Mouse (Mus musculus) myocyte (in vitro differentiated cells): ENCODE results near the gene Dnase2a.

Experiments used
- MAX ChIP-seq: IDR thresholded peaks from one replicate; pipeline ENCODE4 v1.6.1; 2011; ENCODE audit warnings: low read depth, mild to moderate bottlenecking, control low read depth
- POLR2A ChIP-seq: IDR thresholded peaks from one replicate; pipeline ENCODE4 v1.6.1; 2011; ENCODE audit warnings: low read depth, mild to moderate bottlenecking, control low read depth, moderate library complexity; ENCODE audit not compliant: insufficient read length

GRCm38 (mm10) chr8:84877297-84878035 is 30.9 kb upstream of the Dnase2a start:
- TF ChIP-seq MAX, result no peak
- no peak for TF ChIP-seq POLR2A
